ENCODE assay signal across 8 mouse cellular contexts in genomic region chr19:5094243-5094632, GRCm38 (mm10). TPM values are rescaled to one million over a fixed set of nuclear protein-coding genes. Genes with fewer than 3 reads are reported as not detected.
A peak's percentile ranks its signal among the peaks of the same experiment; 100 is the strongest.
DNase-seq lines count a peak whose midpoint lies in the region; ATAC-seq lines count a peak whose summit lies in the region.

No protein-coding gene starts in this region.

- no peaks in the 10 kb centered on the region for H3K27me3 ChIP-seq in hindbrain, embryonic 14.5 days (ENCODE audit: control insufficient read depth, insufficient read depth, low read length)

- H3K4me1 ChIP-seq in hindbrain, embryonic 14.5 days (replicated peaks; ENCODE audit: control insufficient read depth, insufficient read depth, low read length), result peaks cover 52% of the 10 kb centered on the region

- under 1% methylated on average over 20 of the region's 21 CpGs for WGBS in hindbrain, embryonic 14.5 days

- DNase-seq in Muller cell, postnatal 12 days (ENCODE audit: inconsistent ontology term), result peak; percentile 93
- peak; percentile 99 to 100 for DNase-seq in cerebellum, postnatal 14 days
- peak; percentile 98 to 99 for DNase-seq in frontal cortex, postnatal 25 days (ENCODE audit: low spot score in 2 of 2)
- peak; percentile 93 for DNase-seq in hindbrain, embryonic 14.5 days (ENCODE audit: low spot score)
- peak; percentile 95 for DNase-seq in left cerebral cortex, adult 11 months (ENCODE audit: low spot score)
- peak; percentile 95 for DNase-seq in lung, postnatal 36 days
- peak; percentile 89 for DNase-seq in retina, postnatal 7 days (ENCODE audit: low read depth, low spot score)
- DNase-seq in urinary bladder, adult 18-20 months (ENCODE audit: low spot score in 2 of 2), result peak; percentile 74 to 85

- H3K4me3 ChIP-seq in hindbrain, embryonic 14.5 days (replicated peaks; ENCODE audit: low read length), result peak overlapping the region; percentile 69

- H3K9ac ChIP-seq in hindbrain, embryonic 14.5 days, result peak overlapping the region; percentile 99

- H3K4me2 ChIP-seq in hindbrain, embryonic 14.5 days (replicated peaks), result peak overlapping the region; percentile 56

- H3K9me3 ChIP-seq in hindbrain, embryonic 14.5 days (ENCODE audit: control insufficient read depth, low read length), result no peaks in the 10 kb centered on the region

- H3K27ac ChIP-seq in hindbrain, embryonic 14.5 days, result peak overlapping the region; percentile 96

- ATAC-seq in hindbrain, embryonic 14.5 days (ENCODE audit: low FRiP score), result peak; percentile 51

- peaks cover 40% of the 10 kb centered on the region for H3K36me3 ChIP-seq in hindbrain, embryonic 14.5 days (replicated peaks; ENCODE audit: control insufficient read depth, insufficient read depth)

RNA-seq across cellular contexts. Expression of gene Cnih2, which starts 4.1 kb away (rescaled TPM):
- 485 and 502 TPM in 2 replicates for polyA plus RNA-seq in hindbrain, embryonic 14.5 days (2014; fragmentation: Nextera tagmentation; extraction: Ambion mirVana)

RNA-seq across cellular contexts. Expression of gene Yif1a, which starts 5.9 kb away (rescaled TPM):
- polyA plus RNA-seq in hindbrain, embryonic 14.5 days (2014; fragmentation: Nextera tagmentation; extraction: Ambion mirVana), result 62.4 and 72.6 TPM in 2 replicates

RNA-seq across cellular contexts. Expression of gene Tmem151a, which starts 8.9 kb away (rescaled TPM):
- polyA plus RNA-seq in hindbrain, embryonic 14.5 days (2014; fragmentation: Nextera tagmentation; extraction: Ambion mirVana), result 20.7 and 23.8 TPM in 2 replicates

RNA-seq across cellular contexts. Expression of gene Rab1b, which starts 12.6 kb away (rescaled TPM):
- polyA plus RNA-seq in hindbrain, embryonic 14.5 days (2014; fragmentation: Nextera tagmentation; extraction: Ambion mirVana), result 210 and 213 TPM in 2 replicates

RNA-seq across cellular contexts. Expression of gene Klc2, which starts 24.1 kb away (rescaled TPM):
- 72.7 and 72.9 TPM in 2 replicates for polyA plus RNA-seq in hindbrain, embryonic 14.5 days (2014; fragmentation: Nextera tagmentation; extraction: Ambion mirVana)

Comparison
In these comparisons a context has a peak if more than half of its experiments do, and no peak if none do; other contexts are left out.
1. Peak in every context shown above with its lines: DNase-seq, ATAC-seq, H3K4me3 ChIP-seq and H3K27ac ChIP-seq.